Mouse (Mus musculus): ENCODE data around the gene Amy2a3. TPM values are rescaled to one million over a fixed set of nuclear protein-coding genes. Genes with fewer than 3 reads are reported as not detected.
"Not testable (repeated sequence)": the region's sequence is repeated elsewhere in the genome, so short reads cannot be mapped to it uniquely, and the experiment has no call there.

Gene Amy2a3
- polyA plus RNA-seq (2015; fragmentation: Nextera tagmentation; extraction: Ambion mirVana): not detected in 2 replicates

GRCm38 (mm10) chr3:113323952-113324351 lies at the start of gene Amy2a3:
Gene Amy2a3 (minus strand): TSS chr3:113324052.
- DNase-seq (ENCODE audit: low spot score); H3K9ac ChIP-seq (replicated peaks; ENCODE audit: low read depth); H3K27me3 ChIP-seq (replicated peaks; ENCODE audit: insufficient read depth, low read length); H3K36me3 ChIP-seq (ENCODE audit: insufficient read depth, low read length); ATAC-seq; H3K4me1 ChIP-seq (ENCODE audit: insufficient read depth, low read depth, low read length); H3K4me2 ChIP-seq (replicated peaks; ENCODE audit: low read depth, low read length); H3K9me3 ChIP-seq (ENCODE audit: low read length); H3K27ac ChIP-seq (ENCODE audit: low read length); H3K4me3 ChIP-seq (ENCODE audit: low read depth, low read length): not testable (repeated sequence)
- WGBS: no CpG with 5 or more reads among the region's 4 CpGs

GRCm38 (mm10) chr3:113356558-113356957 lies 32.7 kb upstream of the Amy2a3 start, which contains the start of gene Amy2a2:
Gene Amy2a2 (minus strand): TSS chr3:113356658.
- H3K4me1 ChIP-seq (ENCODE audit: insufficient read depth, low read depth, low read length); H3K27me3 ChIP-seq (replicated peaks; ENCODE audit: insufficient read depth, low read length); H3K4me3 ChIP-seq (ENCODE audit: low read depth, low read length); H3K4me2 ChIP-seq (replicated peaks; ENCODE audit: low read depth, low read length); ATAC-seq; H3K9me3 ChIP-seq (ENCODE audit: low read length); H3K27ac ChIP-seq (ENCODE audit: low read length); H3K9ac ChIP-seq (replicated peaks; ENCODE audit: low read depth); DNase-seq (ENCODE audit: low spot score); H3K36me3 ChIP-seq (ENCODE audit: insufficient read depth, low read length): not testable (repeated sequence)
- WGBS: no CpG with 5 or more reads among the region's 4 CpGs

GRCm38 (mm10) chr3:113345484-113345883 lies 21.6 kb upstream of the Amy2a3 start:
- not testable (repeated sequence) for H3K4me3 ChIP-seq (ENCODE audit: low read depth, low read length); H3K27ac ChIP-seq (ENCODE audit: low read length); H3K4me2 ChIP-seq (replicated peaks; ENCODE audit: low read depth, low read length); H3K9me3 ChIP-seq (ENCODE audit: low read length); H3K9ac ChIP-seq (replicated peaks; ENCODE audit: low read depth); DNase-seq (ENCODE audit: low spot score); H3K36me3 ChIP-seq (ENCODE audit: insufficient read depth, low read length); ATAC-seq; H3K27me3 ChIP-seq (replicated peaks; ENCODE audit: insufficient read depth, low read length); H3K4me1 ChIP-seq (ENCODE audit: insufficient read depth, low read depth, low read length)

GRCm38 (mm10) chr3:113312937-113313336 lies 10.9 kb downstream of the Amy2a3 start:
- not testable (repeated sequence) for H3K27me3 ChIP-seq (replicated peaks; ENCODE audit: insufficient read depth, low read length); DNase-seq (ENCODE audit: low spot score); H3K4me1 ChIP-seq (ENCODE audit: insufficient read depth, low read depth, low read length); H3K4me2 ChIP-seq (replicated peaks; ENCODE audit: low read depth, low read length); H3K4me3 ChIP-seq (ENCODE audit: low read depth, low read length); H3K9ac ChIP-seq (replicated peaks; ENCODE audit: low read depth); ATAC-seq; H3K9me3 ChIP-seq (ENCODE audit: low read length); H3K36me3 ChIP-seq (ENCODE audit: insufficient read depth, low read length); H3K27ac ChIP-seq (ENCODE audit: low read length)
- no CpG with 5 or more reads among the region's 3 CpGs for WGBS

- H3K4me1 ChIP-seq (ENCODE audit: insufficient read depth, low read depth, low read length); H3K4me2 ChIP-seq (replicated peaks; ENCODE audit: low read depth, low read length); H3K9ac ChIP-seq (replicated peaks; ENCODE audit: low read depth); DNase-seq (ENCODE audit: low spot score); H3K27ac ChIP-seq (ENCODE audit: low read length); H3K27me3 ChIP-seq (replicated peaks; ENCODE audit: insufficient read depth, low read length); ATAC-seq; H3K4me3 ChIP-seq (ENCODE audit: low read depth, low read length); H3K9me3 ChIP-seq (ENCODE audit: low read length); H3K36me3 ChIP-seq (ENCODE audit: insufficient read depth, low read length): not testable (repeated sequence)
- WGBS: no CpG with 5 or more reads among the region's 4 CpGs
Observed at GRCm38 (mm10) chr3:113291349-113291748, 32.5 kb downstream of the Amy2a3 start, which contains the start of gene Amy2a4. Gene Amy2a4 (minus strand): TSS chr3:113291449.

GRCm38 (mm10) chr3:113280285-113280684 lies 43.6 kb downstream of the Amy2a3 start:
- H3K27ac ChIP-seq (ENCODE audit: low read length); H3K4me3 ChIP-seq (ENCODE audit: low read depth, low read length); H3K9ac ChIP-seq (replicated peaks; ENCODE audit: low read depth); H3K36me3 ChIP-seq (ENCODE audit: insufficient read depth, low read length); H3K4me2 ChIP-seq (replicated peaks; ENCODE audit: low read depth, low read length); DNase-seq (ENCODE audit: low spot score); H3K27me3 ChIP-seq (replicated peaks; ENCODE audit: insufficient read depth, low read length); ATAC-seq; H3K9me3 ChIP-seq (ENCODE audit: low read length); H3K4me1 ChIP-seq (ENCODE audit: insufficient read depth, low read depth, low read length): not testable (repeated sequence)

- not testable (repeated sequence) for H3K4me3 ChIP-seq (ENCODE audit: low read depth, low read length); H3K4me1 ChIP-seq (ENCODE audit: insufficient read depth, low read depth, low read length); H3K27me3 ChIP-seq (replicated peaks; ENCODE audit: insufficient read depth, low read length); ATAC-seq; DNase-seq (ENCODE audit: low spot score); H3K27ac ChIP-seq (ENCODE audit: low read length); H3K4me2 ChIP-seq (replicated peaks; ENCODE audit: low read depth, low read length); H3K9me3 ChIP-seq (ENCODE audit: low read length); H3K36me3 ChIP-seq (ENCODE audit: insufficient read depth, low read length); H3K9ac ChIP-seq (replicated peaks; ENCODE audit: low read depth)
Observed at GRCm38 (mm10) chr3:113279586-113279985, 44.3 kb downstream of the Amy2a3 start.

Other genes with a start within 250 kb of the Amy2a3 start
- not detected in 2 replicates for gene Amy2a5, start 65.2 kb downstream of the Amy2a3 start, polyA plus RNA-seq (2015; fragmentation: Nextera tagmentation; extraction: Ambion mirVana)
- gene Amy2a4, start 32.6 kb downstream of the Amy2a3 start, polyA plus RNA-seq (2015; fragmentation: Nextera tagmentation; extraction: Ambion mirVana): not detected in 2 replicates
- gene Amy2a2, start 32.6 kb upstream of the Amy2a3 start, polyA plus RNA-seq (2015; fragmentation: Nextera tagmentation; extraction: Ambion mirVana): not detected in 2 replicates
- not detected in 2 replicates for gene Amy2a1, start 208.4 kb upstream of the Amy2a3 start, polyA plus RNA-seq (2015; fragmentation: Nextera tagmentation; extraction: Ambion mirVana)

Data from lung, postnatal 0 days (tissue).